Mouse (Mus musculus) thymus, adult 2 months (tissue): ENCODE data around the gene Atp6v1e1. TPM values are rescaled to one million over a fixed set of nuclear protein-coding genes. Genes with fewer than 3 reads are reported as not detected.

Source experiments
- DNase-seq: peaks from one replicate; pipeline ENCODE4 v3.0.0; 2021
- H3K27ac ChIP-seq: fragments of 200-500 bp; 2 replicates; pipeline ENCODE4 v1.5.1; 2012; ENCODE audit warnings: low read length, control low read depth; ENCODE audit not compliant: control insufficient read depth, insufficient read depth
- H3K27me3 ChIP-seq: fragments of 200-500 bp; 2 replicates; pipeline ENCODE4 v1.6.1; 2012; ENCODE audit warnings: mild to moderate bottlenecking, low read length, moderate library complexity, mixed read lengths; ENCODE audit not compliant: control insufficient read depth, insufficient read depth
- H3K36me3 ChIP-seq: fragments of 200-500 bp; 2 replicates; pipeline ENCODE4 v1.6.1; 2012; ENCODE audit warnings: mild to moderate bottlenecking, low read length, moderate library complexity; ENCODE audit not compliant: control insufficient read depth, insufficient read depth
- H3K4me1 ChIP-seq: fragments of 200-500 bp; replicated peaks from 2 replicates; pipeline ENCODE4 v1.6.1; 2012; ENCODE audit warnings: low read length; ENCODE audit not compliant: control insufficient read depth, insufficient read depth
- H3K4me3 ChIP-seq: fragments of 200-500 bp; 2 replicates; pipeline ENCODE4 v1.5.1; 2012; ENCODE audit warnings: mild to moderate bottlenecking, low read length, control low read depth, moderate library complexity; ENCODE audit not compliant: control insufficient read depth, insufficient read depth
- CTCF ChIP-seq: fragments of 200-500 bp; IDR thresholded peaks from 2 replicates; pipeline ENCODE4 v1.5.1; 2012; ENCODE audit warnings: mild to moderate bottlenecking, control low read depth, low read length, moderate library complexity, borderline replicate concordance; ENCODE audit not compliant: control insufficient read depth, poor library complexity, insufficient read depth; ENCODE audit errors: extremely low read depth
- POLR2A ChIP-seq: fragments of 200-500 bp; IDR thresholded peaks from 2 replicates; pipeline ENCODE4 v1.6.1; 2012; ENCODE audit warnings: mild to moderate bottlenecking, low read length, control low read depth, moderate library complexity; ENCODE audit not compliant: control insufficient read depth, poor library complexity, insufficient read depth; ENCODE audit errors: extremely low read depth
- WGBS: fragments of 180-500 bp; shearing (Covaris S2); methylation state at CpG from one replicate; pipeline ENCODE4 v1.1.7; 2018; 5-methylcytosine and 5-hydroxymethylcytosine counted together
- polyA plus RNA-seq: library from polyadenylated mRNA; depleted of rRNA; stranded (reverse); fragments of >200 nt; gene quantifications from 2 replicates; pipeline ENCODE4 v1.2.3, GENCODE M21; 2012

Gene Atp6v1e1
- polyA plus RNA-seq, 1 experiment, result 136 TPM

DNA sequence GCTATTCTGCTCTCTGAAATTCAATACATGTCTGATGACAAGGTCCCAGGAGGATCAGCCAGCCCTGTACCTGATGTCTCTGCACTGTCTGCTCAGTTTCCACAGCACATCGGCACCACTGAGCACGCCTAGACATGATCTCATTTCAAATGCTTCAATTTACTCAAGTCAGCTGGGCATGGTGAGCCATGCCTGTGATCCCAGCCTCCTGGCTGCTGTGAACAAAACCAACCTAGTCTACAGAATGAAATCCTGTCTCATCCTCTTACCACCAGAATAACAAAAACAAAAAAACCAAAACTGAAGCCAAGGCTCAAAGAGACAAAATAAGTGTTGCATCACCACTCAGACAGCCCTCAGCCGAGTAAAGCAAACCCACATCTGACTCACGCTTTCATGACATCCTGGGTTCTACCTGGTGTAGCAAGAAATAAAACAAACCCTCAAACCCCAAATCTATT, 23.0 kb downstream of the Atp6v1e1 start:
- no peaks in the 10 kb centered on the region for H3K27me3 ChIP-seq
- no peak overlapping the region for H3K27ac ChIP-seq
- H3K4me3 ChIP-seq, result no peak overlapping the region
- whole genome bisulfite sequencing, result 41% methylated on average over 4 of the region's 4 CpGs
- no peak for TF ChIP-seq POLR2A
- no peak for TF ChIP-seq CTCF
- peaks cover 16% of the 10 kb centered on the region for H3K4me1 ChIP-seq
- DNase-seq, result peak; percentile 14
- H3K36me3 ChIP-seq, result peaks cover 86% of the 10 kb centered on the region

DNA sequence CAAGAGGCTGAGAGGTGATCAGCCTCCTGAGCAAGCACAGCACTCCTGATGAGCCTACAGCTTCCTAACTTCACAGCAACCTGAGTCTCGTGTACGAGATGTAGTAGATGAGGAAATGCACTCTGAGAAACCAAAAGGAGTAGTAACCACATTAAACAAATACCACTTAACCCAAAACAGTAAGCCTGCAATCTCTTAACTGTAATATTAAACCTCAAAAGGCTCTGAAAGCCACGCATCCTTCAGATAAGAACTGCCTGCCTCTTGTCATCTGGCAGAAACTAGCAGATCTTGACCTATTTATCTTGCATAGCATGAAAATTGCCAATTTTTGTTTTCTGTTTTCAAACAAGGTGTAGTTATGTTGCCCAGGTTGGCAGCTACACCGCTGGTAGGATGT, 23.7 kb downstream of the Atp6v1e1 start:
- Histone ChIP-seq H3K27ac (no peak overlapping the region), H3K4me3 (no peak overlapping the region), H3K27me3 (no peaks in the 10 kb centered on the region), H3K36me3 (peaks cover 86% of the 10 kb centered on the region), H3K4me1 (peaks cover 16% of the 10 kb centered on the region)
- 41% methylated on average over 4 of the region's 4 CpGs for WGBS
- TF ChIP-seq CTCF (no peak), POLR2A (no peak)
- no peak for DNase-seq

DNA sequence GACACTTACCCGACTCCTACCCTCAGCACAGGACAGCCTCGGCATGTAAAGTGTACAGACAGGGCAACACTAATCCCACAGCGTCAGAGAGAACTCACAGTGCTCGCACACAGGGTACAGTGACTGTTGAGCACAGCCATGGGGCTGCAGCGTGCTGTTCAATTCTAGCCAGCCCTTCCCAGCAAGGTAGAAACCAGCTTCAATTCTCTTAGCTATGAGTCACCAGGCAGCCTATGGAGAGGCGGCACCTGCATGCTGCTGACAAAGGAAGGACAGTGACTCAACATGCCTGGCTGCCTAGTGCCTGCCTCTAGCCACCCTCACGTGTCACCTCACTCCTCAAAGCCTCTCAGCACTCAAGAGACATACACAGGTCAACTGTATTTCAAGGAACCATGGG, 24.6 kb downstream of the Atp6v1e1 start:
- 95% methylated on average over 7 of the region's 7 CpGs for WGBS
- Histone ChIP-seq H3K36me3 (peaks cover 81% of the 10 kb centered on the region), H3K27me3 (no peaks in the 10 kb centered on the region), H3K27ac (no peak overlapping the region), H3K4me1 (peaks cover 16% of the 10 kb centered on the region), H3K4me3 (no peak overlapping the region)
- DNase-seq, result no peak
- TF ChIP-seq CTCF (no peak), POLR2A (no peak)

DNA sequence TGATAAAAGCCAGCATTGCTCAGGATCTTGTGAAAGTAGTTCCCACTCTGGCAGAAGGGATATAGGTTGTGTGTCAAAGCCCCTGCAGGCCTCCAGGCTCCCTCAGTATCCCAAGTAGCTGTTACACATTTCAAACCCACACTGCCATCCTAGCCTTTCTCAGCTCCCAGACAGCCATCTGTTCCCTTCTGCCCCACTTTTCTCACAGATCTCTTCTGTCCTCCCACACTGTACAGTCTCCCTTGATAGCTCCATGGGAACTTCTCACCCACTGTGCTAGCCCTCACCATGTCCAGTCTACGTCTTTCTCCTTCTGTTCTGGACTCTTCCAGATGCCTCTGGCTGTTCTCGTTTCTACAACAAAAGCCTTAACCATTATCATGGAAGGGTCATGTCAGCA, 26.5 kb downstream of the Atp6v1e1 start:
- 98% methylated on average over 2 of the region's 2 CpGs for WGBS
- no peaks in the 10 kb centered on the region for H3K27me3 ChIP-seq
- no peak overlapping the region for H3K4me3 ChIP-seq
- TF ChIP-seq CTCF (no peak), POLR2A (no peak)
- DNase-seq, result no peak
- H3K4me1 ChIP-seq, result peaks cover 16% of the 10 kb centered on the region
- H3K27ac ChIP-seq, result no peak overlapping the region
- H3K36me3 ChIP-seq, result peaks cover 64% of the 10 kb centered on the region

DNA sequence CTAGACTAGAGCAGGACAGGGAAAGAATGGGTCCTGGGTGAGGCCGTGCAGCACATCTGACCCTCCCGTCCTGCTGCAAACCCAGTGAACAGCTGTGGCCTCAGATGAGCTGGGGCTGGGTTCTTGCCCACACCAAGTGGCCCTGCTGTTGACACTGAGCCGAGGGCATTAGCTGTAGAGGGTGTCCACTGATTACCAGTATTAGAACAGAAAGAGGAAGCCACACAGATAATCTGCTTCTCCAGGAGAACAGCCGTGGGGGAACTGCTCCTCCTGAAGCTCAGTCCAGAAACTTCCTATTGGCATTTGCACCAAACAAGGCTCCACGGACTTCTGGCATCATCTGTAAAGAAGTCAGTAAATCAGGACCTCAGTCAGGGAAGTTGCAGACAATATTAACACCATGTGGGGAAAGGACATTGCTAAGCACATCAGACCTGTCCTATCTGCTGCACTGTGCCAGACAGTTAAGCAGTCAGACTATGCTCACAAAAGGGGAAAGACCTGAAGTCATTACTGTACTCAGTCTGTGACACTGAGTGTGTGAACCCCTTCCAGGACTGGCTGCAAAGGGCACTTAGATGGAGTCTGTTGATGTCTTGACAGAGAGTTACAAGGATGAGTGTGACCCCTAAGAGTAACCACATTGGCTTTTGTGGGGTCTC, 27.0 kb downstream of the Atp6v1e1 start:
- Histone ChIP-seq H3K36me3 (peaks cover 59% of the 10 kb centered on the region), H3K27ac (no peak overlapping the region), H3K4me3 (no peak overlapping the region), H3K4me1 (peaks cover 16% of the 10 kb centered on the region), H3K27me3 (no peaks in the 10 kb centered on the region)
- 91% methylated on average over 5 of the region's 5 CpGs for WGBS
- DNase-seq, result no peak
- no peak for TF ChIP-seq CTCF
- TF ChIP-seq POLR2A, result no peak

DNA sequence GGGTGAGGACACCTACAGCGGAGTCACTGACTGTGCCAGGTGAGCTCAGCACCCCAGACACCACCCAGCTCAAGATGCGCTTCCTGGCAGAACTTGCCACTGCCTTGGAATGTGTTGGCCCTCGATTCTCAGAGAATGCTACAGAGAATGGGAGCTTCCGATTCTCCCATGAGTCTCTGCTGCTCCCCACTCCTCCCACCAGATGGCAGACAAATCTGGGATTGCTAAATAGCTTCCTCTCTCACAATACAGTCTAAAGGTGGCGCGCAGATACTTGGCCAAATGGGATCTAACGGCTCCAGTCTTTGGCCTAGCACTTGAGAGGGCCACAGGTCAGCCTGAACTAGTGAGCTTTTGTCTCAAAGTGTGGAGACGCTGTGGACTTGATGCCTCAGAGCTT, 29.6 kb downstream of the Atp6v1e1 start:
- Histone ChIP-seq H3K36me3 (peaks cover 44% of the 10 kb centered on the region), H3K27ac (no peak overlapping the region), H3K27me3 (no peaks in the 10 kb centered on the region), H3K4me3 (no peak overlapping the region), H3K4me1 (no peaks in the 10 kb centered on the region)
- no peak for TF ChIP-seq CTCF
- no peak for TF ChIP-seq POLR2A
- 96% methylated on average over 8 of the region's 8 CpGs for WGBS
- no peak for DNase-seq

DNA sequence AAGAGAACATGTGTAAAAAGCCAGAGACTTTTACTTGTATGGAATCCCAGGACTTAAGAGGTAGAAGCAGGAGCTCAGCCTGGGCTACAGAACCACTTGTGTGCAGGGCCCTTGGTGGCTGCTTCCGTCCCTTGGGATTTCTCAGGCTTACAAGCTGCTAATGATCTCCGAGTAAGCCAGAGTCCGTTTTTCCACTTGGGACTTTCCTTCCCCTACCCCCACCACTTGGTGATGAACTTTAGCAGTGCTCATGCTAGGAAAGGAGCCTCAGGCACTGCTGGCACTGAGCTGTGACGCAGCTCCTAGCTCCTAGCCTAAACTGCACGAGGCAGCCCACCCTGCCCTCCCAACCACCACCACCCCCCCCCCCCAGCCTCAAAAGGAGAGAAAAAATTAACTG, 31.9 kb downstream of the Atp6v1e1 start:
- 94% methylated on average over 5 of the region's 5 CpGs for WGBS
- TF ChIP-seq POLR2A (no peak), CTCF (no peak)
- H3K4me3 ChIP-seq, result no peak overlapping the region
- peaks cover 22% of the 10 kb centered on the region for H3K36me3 ChIP-seq
- H3K4me1 ChIP-seq, result no peaks in the 10 kb centered on the region
- no peak overlapping the region for H3K27ac ChIP-seq
- no peaks in the 10 kb centered on the region for H3K27me3 ChIP-seq
- DNase-seq, result no peak

DNA sequence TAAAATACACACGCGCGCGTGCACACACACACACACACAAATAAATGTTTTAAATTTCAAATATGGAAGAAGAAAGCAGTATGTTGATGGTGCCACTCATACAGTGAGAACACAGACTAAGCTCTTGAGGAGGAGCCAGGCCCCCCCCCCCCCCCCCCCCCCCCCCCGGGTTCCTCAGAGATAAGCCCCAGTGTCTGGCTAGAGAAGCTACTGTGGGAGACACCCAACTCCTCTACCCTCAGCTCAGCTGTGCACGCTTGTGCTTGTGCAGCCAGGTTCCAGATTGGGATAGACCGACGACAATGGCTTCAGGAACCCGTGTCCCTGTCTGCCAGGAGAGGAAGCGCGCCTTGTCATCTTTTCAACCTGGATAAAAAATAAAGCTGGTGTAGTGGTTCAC, 32.4 kb downstream of the Atp6v1e1 start:
- Histone ChIP-seq H3K4me1 (no peaks in the 10 kb centered on the region), H3K36me3 (peaks cover 16% of the 10 kb centered on the region)
- no peak for TF ChIP-seq CTCF
- no peak for TF ChIP-seq POLR2A

More for the DNA sequence above, 32.4 kb downstream of the Atp6v1e1 start:
- H3K4me3 ChIP-seq, result no peak overlapping the region
- H3K27ac ChIP-seq, result no peak overlapping the region
- 88% methylated on average over 11 of the region's 11 CpGs for WGBS
- H3K27me3 ChIP-seq, result no peaks in the 10 kb centered on the region
- no peak for DNase-seq
